Mouse (Mus musculus): ENCODE measurements around the gene Slc38a1. TPM values are rescaled to one million over a fixed set of nuclear protein-coding genes. Genes with fewer than 3 reads are reported as not detected.

Slc38a1 gene
- polyA plus RNA-seq, 1 experiment from 2014 or later, result 36.4 TPM

GRCm38 (mm10) chr15:96587998-96588397 is 54.7 kb downstream of the Slc38a1 start:
- WGBS (ENCODE audit: missing documents), result 95% methylated on average over 8 of the region's 8 CpGs
- Histone ChIP-seq H3K27ac (no peak overlapping the region), H3K79me2 (ENCODE audit: inconsistent target) (peaks cover 5% of the 10 kb centered on the region; the same call in 1 of the 2 replicates), H3K4me3 (ENCODE audit: inconsistent target) (no peak overlapping the region), H3K36me3 (ENCODE audit: inconsistent target) (peaks cover 44% of the 10 kb centered on the region)

GRCm38 (mm10) chr15:96583371-96584008 is 59.2 kb downstream of the Slc38a1 start:
- Histone ChIP-seq H3K79me2 (ENCODE audit: inconsistent target) (no peaks in the 10 kb centered on the region), H3K4me3 (ENCODE audit: inconsistent target) (no peak overlapping the region), H3K36me3 (ENCODE audit: inconsistent target) (peaks cover 51% of the 10 kb centered on the region), H3K27ac (no peak overlapping the region)
- WGBS (ENCODE audit: missing documents), result 55% methylated on average over 15 of the region's 15 CpGs

DNA sequence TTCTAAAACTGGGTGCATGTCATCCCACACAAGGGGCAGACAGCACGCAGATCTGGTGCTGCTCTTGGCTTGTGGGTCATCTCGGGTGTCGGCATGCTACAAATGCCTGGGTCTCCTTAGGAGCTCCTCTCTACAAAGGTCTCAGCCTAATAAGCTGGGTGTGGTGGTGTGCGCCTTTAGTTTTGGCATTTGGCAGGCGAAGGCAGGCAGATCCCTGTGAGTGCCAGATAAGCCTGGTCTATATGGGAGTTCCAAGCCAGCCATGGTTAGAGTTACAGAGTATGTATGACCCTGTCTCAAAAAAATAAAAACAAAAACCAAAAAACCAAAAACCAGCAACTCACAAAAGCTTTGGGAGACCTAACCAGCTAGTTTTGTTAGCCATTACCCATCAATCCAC is 65.7 kb downstream of the Slc38a1 start:
- peaks cover 48% of the 10 kb centered on the region; the same call in 1 of the 2 replicates for H3K36me3 ChIP-seq (ENCODE audit: inconsistent target)
- WGBS (ENCODE audit: missing documents), result 95% methylated on average over 5 of the region's 5 CpGs

GRCm38 (mm10) chr15:96568983-96569363 is 73.7 kb downstream of the Slc38a1 start:
- 69% methylated on average over 2 of the region's 2 CpGs for WGBS (ENCODE audit: missing documents)
- Histone ChIP-seq H3K79me2 (ENCODE audit: inconsistent target) (no peaks in the 10 kb centered on the region), H3K27ac (no peak overlapping the region), H3K4me3 (ENCODE audit: inconsistent target) (no peak overlapping the region), H3K36me3 (ENCODE audit: inconsistent target) (no peaks in the 10 kb centered on the region)

More for the DNA sequence above, 65.7 kb downstream of the Slc38a1 start:
- Histone ChIP-seq H3K4me3 (ENCODE audit: inconsistent target) (no peak overlapping the region), H3K27ac (no peak overlapping the region), H3K79me2 (ENCODE audit: inconsistent target) (no peaks in the 10 kb centered on the region)

- no peaks in the 10 kb centered on the region for H3K79me2 ChIP-seq (ENCODE audit: inconsistent target)
- H3K4me3 ChIP-seq (ENCODE audit: inconsistent target), result no peak overlapping the region
- no peaks in the 10 kb centered on the region for H3K36me3 ChIP-seq (ENCODE audit: inconsistent target)
- WGBS (ENCODE audit: missing documents), result 84% methylated on average over 13 of the region's 13 CpGs
- no peak overlapping the region for H3K27ac ChIP-seq
Measured at GRCm38 (mm10) chr15:96568271-96568982, 74.3 kb downstream of the Slc38a1 start.

GRCm38 (mm10) chr15:96566850-96567271 is 75.9 kb downstream of the Slc38a1 start:
- Histone ChIP-seq H3K36me3 (ENCODE audit: inconsistent target) (no peaks in the 10 kb centered on the region), H3K27ac (no peak overlapping the region), H3K79me2 (ENCODE audit: inconsistent target) (no peaks in the 10 kb centered on the region), H3K4me3 (ENCODE audit: inconsistent target) (peak overlapping the region; percentile 26)
- WGBS (ENCODE audit: missing documents), result 18% methylated on average over 14 of the region's 14 CpGs

- Histone ChIP-seq H3K27ac (no peak overlapping the region), H3K36me3 (ENCODE audit: inconsistent target) (no peaks in the 10 kb centered on the region), H3K79me2 (ENCODE audit: inconsistent target) (no peaks in the 10 kb centered on the region), H3K4me3 (ENCODE audit: inconsistent target) (no peak overlapping the region)
- WGBS (ENCODE audit: missing documents), result 20% methylated on average over 1 of the region's 1 CpGs
Measured at GRCm38 (mm10) chr15:96563852-96564251, 78.9 kb downstream of the Slc38a1 start.

GRCm38 (mm10) chr15:96562521-96562920 is 80.2 kb downstream of the Slc38a1 start:
- WGBS (ENCODE audit: missing documents), result 64% methylated on average over 5 of the region's 5 CpGs
- Histone ChIP-seq H3K27ac (no peak overlapping the region), H3K79me2 (ENCODE audit: inconsistent target) (no peaks in the 10 kb centered on the region), H3K4me3 (ENCODE audit: inconsistent target) (no peak overlapping the region), H3K36me3 (ENCODE audit: inconsistent target) (no peaks in the 10 kb centered on the region)

- H3K79me2 ChIP-seq (ENCODE audit: inconsistent target), result no peaks in the 10 kb centered on the region
- no peak overlapping the region for H3K4me3 ChIP-seq (ENCODE audit: inconsistent target)
- WGBS (ENCODE audit: missing documents), result 94% methylated on average over 14 of the region's 14 CpGs
- H3K27ac ChIP-seq, result no peak overlapping the region
- no peaks in the 10 kb centered on the region for H3K36me3 ChIP-seq (ENCODE audit: inconsistent target)
Measured at GRCm38 (mm10) chr15:96560576-96561298, 82.0 kb downstream of the Slc38a1 start.

DNA sequence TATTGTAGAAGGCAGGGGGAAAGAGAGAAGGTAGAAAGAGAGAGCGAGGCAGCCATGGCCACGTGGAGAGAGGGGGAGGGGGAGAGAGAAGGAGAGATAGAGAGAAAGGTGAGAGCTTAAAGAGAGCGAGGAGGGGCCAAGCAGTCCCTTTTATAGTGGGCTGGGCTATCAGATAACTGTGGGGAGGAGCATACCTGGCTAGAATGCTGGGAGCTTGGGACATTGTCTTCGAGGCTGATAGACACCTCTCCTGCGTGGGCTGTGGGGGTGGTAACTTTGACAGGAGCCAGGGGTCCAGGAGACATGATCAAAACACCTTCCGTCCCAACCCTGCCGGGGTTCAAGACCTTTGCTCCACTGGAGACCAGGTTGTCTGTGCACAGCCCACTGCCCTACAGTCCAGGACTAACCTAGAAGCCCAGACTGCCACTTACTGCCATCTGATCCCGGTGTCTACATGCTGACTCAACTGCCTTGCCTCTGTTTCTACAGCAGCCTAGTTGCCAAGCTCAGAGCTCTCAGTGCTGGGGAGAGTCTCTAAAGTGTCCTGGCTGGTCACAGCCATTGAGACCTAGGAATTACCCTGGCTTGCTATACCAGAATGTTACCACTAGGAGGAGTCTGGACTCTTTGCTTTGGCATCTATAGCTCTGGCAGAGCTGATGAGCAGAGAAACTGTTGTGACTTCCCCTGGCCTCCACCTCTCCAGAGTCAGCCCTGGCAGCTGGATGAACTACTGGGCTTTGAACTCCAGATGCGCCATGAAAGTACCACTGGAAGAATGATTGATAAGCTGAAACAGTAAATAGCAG is 90.9 kb downstream of the Slc38a1 start:
- no peak overlapping the region for H3K27ac ChIP-seq
- H3K79me2 ChIP-seq (ENCODE audit: inconsistent target), result no peaks in the 10 kb centered on the region
- H3K4me3 ChIP-seq (ENCODE audit: inconsistent target), result no peak overlapping the region
- H3K36me3 ChIP-seq (ENCODE audit: inconsistent target), result no peaks in the 10 kb centered on the region
- WGBS (ENCODE audit: missing documents), result 68% methylated on average over 9 of the region's 9 CpGs

- WGBS (ENCODE audit: missing documents), result 88% methylated on average over 8 of the region's 8 CpGs
- no peak overlapping the region for H3K4me3 ChIP-seq (ENCODE audit: inconsistent target)
- H3K36me3 ChIP-seq (ENCODE audit: inconsistent target), result no peaks in the 10 kb centered on the region
- H3K27ac ChIP-seq, result no peak overlapping the region
- no peaks in the 10 kb centered on the region for H3K79me2 ChIP-seq (ENCODE audit: inconsistent target)
Measured at GRCm38 (mm10) chr15:96551107-96551506, 91.6 kb downstream of the Slc38a1 start.

GRCm38 (mm10) chr15:96548363-96548762 is 94.3 kb downstream of the Slc38a1 start:
- Histone ChIP-seq H3K27ac (no peak overlapping the region), H3K79me2 (ENCODE audit: inconsistent target) (no peaks in the 10 kb centered on the region), H3K36me3 (ENCODE audit: inconsistent target) (no peaks in the 10 kb centered on the region), H3K4me3 (ENCODE audit: inconsistent target) (no peak overlapping the region)
- 93% methylated on average over 9 of the region's 9 CpGs for WGBS (ENCODE audit: missing documents)

GRCm38 (mm10) chr15:96547256-96548195 is 95.2 kb downstream of the Slc38a1 start:
- WGBS (ENCODE audit: missing documents), result 76% methylated on average over 21 of the region's 21 CpGs
- Histone ChIP-seq H3K79me2 (ENCODE audit: inconsistent target) (no peaks in the 10 kb centered on the region), H3K36me3 (ENCODE audit: inconsistent target) (no peaks in the 10 kb centered on the region), H3K4me3 (ENCODE audit: inconsistent target) (no peak overlapping the region), H3K27ac (no peak overlapping the region)
